ENCODE assay signal across 21 mouse cellular contexts in genomic region chr12:105738316-105739096, GRCm38 (mm10). TPM values are rescaled to one million over a fixed set of nuclear protein-coding genes. Genes with fewer than 3 reads are reported as not detected.
DNase-seq lines count a peak whose midpoint lies in the region; ATAC-seq and TF ChIP-seq lines count a peak whose summit lies in the region.
"Had no signal": no experiment of that assay in that cellular context is flagged by ENCODE, and none has a peak within 500 bp of the region (broad histone marks: within the 10 kb centered on the region; RNA-seq: fewer than 3 reads in every experiment).

No protein-coding gene starts in this region.

- no peak overlapping the region for H3K9ac ChIP-seq in heart, embryonic 12.5 days
- H3K9ac ChIP-seq in liver, embryonic 16.5 days (ENCODE audit: low read depth, low read length) = no peak overlapping the region
- no peak overlapping the region for H3K9ac ChIP-seq in kidney, embryonic 16.5 days (replicated peaks; ENCODE audit: low read length)
- H3K9ac ChIP-seq: embryonic facial prominence, embryonic 12.5 days; heart, embryonic 13.5 days; hindbrain, embryonic 14.5 days; limb, embryonic 15.5 days; midbrain, embryonic 12.5 days had no signal

- DNase-seq in heart, embryonic 10.5 days (ENCODE audit: low spot score) = peak; percentile 88
- DNase-seq in G1E (ENCODE audit: low spot score) (no peak), liver (peak; percentile 47)
- no peak for DNase-seq in cerebellum, adult 18-20 months
- no peak for DNase-seq in left cerebral cortex, adult 2 months (ENCODE audit: extremely low spot score in 1 of 2, low spot score in 2 of 2)
- DNase-seq: adrenal gland, postnatal 25 days; cerebellum, adult 9-10 months; gastrocnemius, postnatal 10 days; heart, postnatal 36 days; kidney, adult 8-10 months; lung, postnatal 4 days; thymus, adult 18-20 months had no signal

- H3K4me1 ChIP-seq in heart, embryonic 10.5 days = peaks cover 19% of the 10 kb centered on the region
- H3K4me1 ChIP-seq in heart, embryonic 12.5 days (replicated peaks) = 0 out of 2 replicates have a peak, but pooled peaks cover 4% of the 10 kb centered on the region
- H3K4me1 ChIP-seq in G1E (ENCODE audit: insufficient read depth, low read depth, low read length) = peaks cover 35% of the 10 kb centered on the region
- H3K4me1 ChIP-seq in liver, embryonic 16.5 days (ENCODE audit: control insufficient read depth, low read depth, low read length) = no peaks in the 10 kb centered on the region
- no peaks in the 10 kb centered on the region for H3K4me1 ChIP-seq in kidney, embryonic 16.5 days (ENCODE audit: insufficient read depth, low read length)
- H3K4me1 ChIP-seq: embryonic facial prominence, embryonic 12.5 days; heart, embryonic 13.5 days; limb, embryonic 15.5 days had no signal

- peak overlapping the region; percentile 22; the same call in 1 of the 2 replicates for H3K27ac ChIP-seq in heart, embryonic 10.5 days
- no peak overlapping the region for H3K27ac ChIP-seq in heart, embryonic 12.5 days (ENCODE audit: poor library complexity, severe bottlenecking)
- no peak overlapping the region for H3K27ac ChIP-seq in liver, embryonic 16.5 days (ENCODE audit: low read length)
- H3K27ac ChIP-seq in kidney, embryonic 16.5 days (ENCODE audit: low read length) = no peak overlapping the region
- H3K27ac ChIP-seq in left cerebral cortex, adult 2 months = no peak overlapping the region
- H3K27ac ChIP-seq: embryonic facial prominence, embryonic 12.5 days; heart, embryonic 13.5 days; hindbrain, embryonic 14.5 days; limb, embryonic 15.5 days; midbrain, embryonic 12.5 days had no signal

- H3K9me3 ChIP-seq in heart, embryonic 10.5 days = no peaks in the 10 kb centered on the region
- no peaks in the 10 kb centered on the region for H3K9me3 ChIP-seq in heart, embryonic 12.5 days (replicated peaks)
- H3K9me3 ChIP-seq in G1E (replicated peaks) = peaks cover 43% of the 10 kb centered on the region
- H3K9me3 ChIP-seq in liver, embryonic 16.5 days (replicated peaks; ENCODE audit: control insufficient read depth, low read length) = no peaks in the 10 kb centered on the region
- peaks cover 2% of the 10 kb centered on the region; the same call in 1 of the 2 replicates for H3K9me3 ChIP-seq in kidney, embryonic 16.5 days (ENCODE audit: low read length)
- H3K9me3 ChIP-seq: embryonic facial prominence, embryonic 12.5 days; heart, embryonic 13.5 days; limb, embryonic 15.5 days; midbrain, embryonic 12.5 days had no signal

- no peak for ATAC-seq in heart, embryonic 12.5 days (ENCODE audit: insufficient number of reproducible peaks, low FRiP score)
- peak; percentile 67 for ATAC-seq in G1E (ENCODE audit: extremely low read depth, insufficient number of reproducible peaks, low FRiP score, poor library complexity, severe bottlenecking)
- ATAC-seq in liver, embryonic 16.5 days (ENCODE audit: low read depth) = peak; percentile 60
- no peak for ATAC-seq in kidney, embryonic 16.5 days (ENCODE audit: low FRiP score, low TSS enrichment)
- ATAC-seq: CD4-positive, CD25-positive, alpha-beta regulatory T cell, adult 4 months had no signal

- no peak overlapping the region for H3K4me2 ChIP-seq in heart, embryonic 12.5 days
- H3K4me2 ChIP-seq in liver, embryonic 16.5 days (ENCODE audit: low read depth, low read length) = no peak overlapping the region
- H3K4me2 ChIP-seq in kidney, embryonic 16.5 days (replicated peaks; ENCODE audit: low read depth, low read length) = no peak overlapping the region
- H3K4me2 ChIP-seq: embryonic facial prominence, embryonic 12.5 days; heart, embryonic 13.5 days; hindbrain, embryonic 14.5 days; limb, embryonic 15.5 days; midbrain, embryonic 12.5 days had no signal

- no peak for TF ChIP-seq CTCF in G1E (IDR thresholded peaks at IDR 0.05; ENCODE audit: low read depth, low read length)
- TF ChIP-seq CTCF in left cerebral cortex, adult 2 months (IDR thresholded peaks at IDR 0.05) = no peak

- WGBS in heart, embryonic 10.5 days = 59% methylated on average over 15 of the region's 15 CpGs
- 60% methylated on average over 15 of the region's 15 CpGs for WGBS in heart, embryonic 12.5 days
- 64% methylated on average over 15 of the region's 15 CpGs for WGBS in liver, embryonic 16.5 days (ENCODE audit: insufficient replicate concordance)
- 53% methylated on average over 15 of the region's 15 CpGs for WGBS in kidney, embryonic 16.5 days

- H3K36me3 ChIP-seq in heart, embryonic 10.5 days = no peaks in the 10 kb centered on the region
- no peaks in the 10 kb centered on the region for H3K36me3 ChIP-seq in heart, embryonic 12.5 days
- H3K36me3 ChIP-seq in G1E (replicated peaks) = no peaks in the 10 kb centered on the region
- no peaks in the 10 kb centered on the region for H3K36me3 ChIP-seq in liver, embryonic 16.5 days (ENCODE audit: control insufficient read depth, insufficient read depth)
- H3K36me3 ChIP-seq in kidney, embryonic 16.5 days (ENCODE audit: insufficient read depth, low read length) = no peaks in the 10 kb centered on the region
- H3K36me3 ChIP-seq: embryonic facial prominence, embryonic 12.5 days; heart, embryonic 13.5 days; limb, embryonic 15.5 days; midbrain, embryonic 12.5 days had no signal

- no peaks in the 10 kb centered on the region for H3K27me3 ChIP-seq in heart, embryonic 10.5 days (ENCODE audit: insufficient read depth, poor library complexity, severe bottlenecking)
- H3K27me3 ChIP-seq in heart, embryonic 12.5 days (replicated peaks) = no peaks in the 10 kb centered on the region
- no peaks in the 10 kb centered on the region for H3K27me3 ChIP-seq in G1E (ENCODE audit: insufficient read depth, low read length)
- H3K27me3 ChIP-seq in liver, embryonic 16.5 days (ENCODE audit: control insufficient read depth, insufficient read depth, low read depth, low read length) = no peaks in the 10 kb centered on the region
- H3K27me3 ChIP-seq in kidney, embryonic 16.5 days (ENCODE audit: insufficient read depth, low read length) = no peaks in the 10 kb centered on the region
- H3K27me3 ChIP-seq: embryonic facial prominence, embryonic 12.5 days; heart, embryonic 13.5 days; limb, embryonic 15.5 days; midbrain, embryonic 12.5 days had no signal

- no peak overlapping the region for H3K4me3 ChIP-seq in heart, embryonic 10.5 days
- H3K4me3 ChIP-seq in heart, embryonic 12.5 days = no peak overlapping the region
- peak overlapping the region; percentile 24; the same call in 1 of the 2 replicates for H3K4me3 ChIP-seq in G1E (ENCODE audit: low read depth, low read length)
- no peak overlapping the region for H3K4me3 ChIP-seq in liver, embryonic 16.5 days (ENCODE audit: low read depth, low read length)
- H3K4me3 ChIP-seq in kidney, embryonic 16.5 days (ENCODE audit: low read length) = no peak overlapping the region
- H3K4me3 ChIP-seq in left cerebral cortex, adult 2 months = no peak overlapping the region
- H3K4me3 ChIP-seq: embryonic facial prominence, embryonic 12.5 days; heart, embryonic 13.5 days; limb, embryonic 15.5 days; midbrain, embryonic 12.5 days had no signal

- intact Hi-C loops in left cerebral cortex, adult 2 months (cut with DNase I) = no loop called here

RNA-seq across cellular contexts. Expression of gene Ak7, which starts 32.7 kb away (rescaled TPM):
- 0.64 and 0.92 TPM in 2 replicates for polyA plus RNA-seq in heart, embryonic 10.5 days (2016; fragmentation: Nextera tagmentation; extraction: Ambion mirVana)
- 0.33 and 0.45 TPM in 2 replicates for polyA plus RNA-seq in heart, embryonic 12.5 days (2016; fragmentation: Nextera tagmentation; extraction: Ambion mirVana)
- 1.4 and 3.7 TPM in 2 replicates for total RNA-seq in G1E (2014; fragmentation: Nextera tagmentation)
- 0.23 and 0.44 TPM in 2 replicates for total RNA-seq in G1E (2017)
- polyA plus RNA-seq in G1E (2012) = 0.18 and 0.19 TPM in 2 replicates
- 0.09 and 0.34 TPM in 2 replicates for polyA plus RNA-seq in liver, embryonic 16.5 days (2015; fragmentation: Nextera tagmentation; extraction: Ambion mirVana)
- polyA plus RNA-seq in kidney, embryonic 16.5 days (2015; fragmentation: Nextera tagmentation; extraction: Ambion mirVana) = 1.1 and 1.4 TPM in 2 replicates
- total RNA-seq in left cerebral cortex, adult 2 months (2021) = under 1 TPM; 0.25 to 0.68 TPM
- total RNA-seq: gastrocnemius, postnatal 10 days; heart, postnatal 36 days had no signal

RNA-seq across cellular contexts. Expression of gene Papola, which starts 46.0 kb away (rescaled TPM):
- polyA plus RNA-seq in heart, embryonic 10.5 days (2016; fragmentation: Nextera tagmentation; extraction: Ambion mirVana) = 205 and 222 TPM in 2 replicates
- 198 and 206 TPM in 2 replicates for polyA plus RNA-seq in heart, embryonic 12.5 days (2016; fragmentation: Nextera tagmentation; extraction: Ambion mirVana)
- total RNA-seq in G1E (2014; fragmentation: Nextera tagmentation) = 625 and 650 TPM in 2 replicates
- total RNA-seq in G1E (2017) = 232 and 258 TPM in 2 replicates
- 661 and 673 TPM in 2 replicates for polyA plus RNA-seq in G1E (2012)
- polyA plus RNA-seq in liver, embryonic 16.5 days (2015; fragmentation: Nextera tagmentation; extraction: Ambion mirVana) = 81.6 and 88.3 TPM in 2 replicates
- 191 and 197 TPM in 2 replicates for polyA plus RNA-seq in kidney, embryonic 16.5 days (2015; fragmentation: Nextera tagmentation; extraction: Ambion mirVana)
- total RNA-seq in left cerebral cortex, adult 2 months (2021) = 100 to 1,000 TPM; 142 to 162 TPM

RNA-seq across cellular contexts. Expression of gene Atg2b, which starts 53.5 kb away (rescaled TPM):
- polyA plus RNA-seq in heart, embryonic 10.5 days (2016; fragmentation: Nextera tagmentation; extraction: Ambion mirVana) = 10.2 and 13.0 TPM in 2 replicates
- polyA plus RNA-seq in heart, embryonic 12.5 days (2016; fragmentation: Nextera tagmentation; extraction: Ambion mirVana) = 13.2 and 13.5 TPM in 2 replicates
- 128 and 135 TPM in 2 replicates for total RNA-seq in G1E (2014; fragmentation: Nextera tagmentation)
- total RNA-seq in G1E (2017) = 59.3 and 62.0 TPM in 2 replicates
- 21.1 and 22.0 TPM in 2 replicates for polyA plus RNA-seq in G1E (2012)
- 6.7 and 7.3 TPM in 2 replicates for polyA plus RNA-seq in liver, embryonic 16.5 days (2015; fragmentation: Nextera tagmentation; extraction: Ambion mirVana)
- polyA plus RNA-seq in kidney, embryonic 16.5 days (2015; fragmentation: Nextera tagmentation; extraction: Ambion mirVana) = 12.3 and 12.4 TPM in 2 replicates
- 10 to 100 TPM; 50.1 to 50.3 TPM for total RNA-seq in left cerebral cortex, adult 2 months (2021)

RNA-seq across cellular contexts. Expression of gene Gskip, which starts 53.9 kb away (rescaled TPM):
- 27.7 and 33.0 TPM in 2 replicates for polyA plus RNA-seq in heart, embryonic 10.5 days (2016; fragmentation: Nextera tagmentation; extraction: Ambion mirVana)
- polyA plus RNA-seq in heart, embryonic 12.5 days (2016; fragmentation: Nextera tagmentation; extraction: Ambion mirVana) = 21.3 and 24.4 TPM in 2 replicates
- total RNA-seq in G1E (2014; fragmentation: Nextera tagmentation) (34.6 and 37.2 TPM in 2 replicates), G1E (2017) (37.2 and 38.9 TPM in 2 replicates)
- polyA plus RNA-seq in G1E (2012) = 2.9 and 3.3 TPM in 2 replicates
- 10.1 and 11.2 TPM in 2 replicates for polyA plus RNA-seq in liver, embryonic 16.5 days (2015; fragmentation: Nextera tagmentation; extraction: Ambion mirVana)
- polyA plus RNA-seq in kidney, embryonic 16.5 days (2015; fragmentation: Nextera tagmentation; extraction: Ambion mirVana) = 29.4 and 30.0 TPM in 2 replicates
- 10 to 100 TPM; 26.0 to 26.2 TPM for total RNA-seq in left cerebral cortex, adult 2 months (2021)

Comparison
In these comparisons a context has a peak if more than half of its experiments do, and no peak if none do; other contexts are left out.
1. DNase-seq: peak in heart, embryonic 10.5 days (single experiment) and liver (single experiment); none in G1E (single experiment), cerebellum, adult 18-20 months (0 of 2) and left cerebral cortex, adult 2 months (0 of 2).
2. ATAC-seq: peak in G1E (single experiment) and liver, embryonic 16.5 days (single experiment); none in heart, embryonic 12.5 days (single experiment) and kidney, embryonic 16.5 days (single experiment).